Mouse (Mus musculus): ENCODE data around the gene Atp6ap1l. TPM values are rescaled to one million over a fixed set of nuclear protein-coding genes. Genes with fewer than 3 reads are reported as not detected.

Atp6ap1l gene
- polyA plus RNA-seq, 1 experiment from 2014 or later = 0.45 TPM

Other genes starting within 250 kb of the Atp6ap1l start
- 178 and 201 TPM in 2 replicates for gene Rps23, start 17.6 kb upstream of the Atp6ap1l start, polyA plus RNA-seq (2016; fragmentation: Nextera tagmentation; extraction: Ambion mirVana)